Mouse (Mus musculus): ENCODE data around the gene Shisa6.
A peak's percentile ranks its signal among the peaks of the same experiment; 100 is the strongest.

Shisa6 gene

DNA sequence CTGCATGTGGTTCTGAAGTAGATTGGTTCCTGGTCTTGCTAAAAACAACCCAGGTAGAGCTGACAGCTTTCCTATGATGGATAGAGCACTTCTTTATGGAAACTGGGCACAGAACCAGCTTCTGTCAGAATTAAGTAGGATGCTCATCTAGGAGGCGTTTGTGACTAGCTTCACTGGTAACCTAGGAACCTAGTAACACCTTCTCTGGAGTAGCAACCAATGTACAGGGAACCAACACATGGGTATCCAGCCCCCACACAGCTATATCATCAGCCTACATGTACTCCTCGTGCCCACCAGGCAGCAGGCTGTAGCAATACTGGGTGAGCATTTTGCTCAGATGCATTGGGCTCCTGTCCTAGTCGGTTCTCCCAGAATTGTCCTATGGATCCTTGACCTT lies 307.3 kb downstream of the Shisa6 start:
- DNase-seq = no peak

DNA sequence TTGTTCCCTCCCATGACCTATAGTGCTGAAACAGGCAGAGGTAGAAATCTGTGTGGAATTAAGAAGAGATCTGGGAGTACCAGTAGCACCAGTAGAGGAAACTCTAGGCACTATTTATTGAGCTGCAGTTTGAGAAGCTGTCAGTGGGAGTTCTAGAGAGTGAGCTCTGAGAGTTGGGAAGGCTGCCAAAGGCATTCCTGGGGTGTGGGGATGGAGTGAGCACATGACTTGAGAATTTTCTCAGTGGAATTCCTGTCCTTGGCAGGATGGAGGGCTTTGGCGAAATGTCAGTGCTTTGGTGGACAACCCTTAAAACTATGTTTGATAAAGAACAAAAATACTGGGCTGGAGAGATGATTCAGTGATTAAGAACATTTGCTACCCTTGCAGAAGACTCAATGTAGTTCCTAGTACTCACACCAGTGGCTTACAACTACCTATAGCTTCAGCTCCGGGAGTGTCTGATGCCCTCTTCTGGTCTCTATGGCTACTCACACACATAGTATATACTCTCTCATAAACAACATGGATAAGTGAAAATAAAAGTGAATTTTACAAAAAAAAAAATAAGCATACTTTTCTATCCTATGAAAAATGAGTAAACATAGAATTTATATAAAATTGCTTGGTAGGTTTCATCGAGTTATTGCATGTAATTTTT lies 337.0 kb downstream of the Shisa6 start:
- DNase-seq = no peak

DNA sequence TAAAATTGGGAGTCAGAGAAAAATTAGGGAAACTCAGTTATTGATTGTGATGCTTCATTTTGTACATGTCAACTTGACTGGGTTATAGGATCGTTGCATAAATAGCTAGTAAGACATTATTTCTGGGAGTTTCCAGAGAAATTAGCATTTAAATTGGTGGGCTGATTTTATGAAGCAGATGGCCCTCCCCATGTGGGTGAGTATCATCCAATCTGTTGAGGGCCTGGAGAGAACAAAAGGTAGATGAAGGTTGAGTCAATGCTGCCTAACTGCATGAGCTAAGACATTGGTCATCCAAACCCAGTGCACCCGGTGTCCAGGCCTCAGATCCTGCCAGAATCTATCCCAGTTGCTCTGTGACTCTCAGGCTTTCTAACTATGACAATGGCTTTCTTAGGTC lies 337.6 kb downstream of the Shisa6 start:
- DNase-seq = no peak

DNA sequence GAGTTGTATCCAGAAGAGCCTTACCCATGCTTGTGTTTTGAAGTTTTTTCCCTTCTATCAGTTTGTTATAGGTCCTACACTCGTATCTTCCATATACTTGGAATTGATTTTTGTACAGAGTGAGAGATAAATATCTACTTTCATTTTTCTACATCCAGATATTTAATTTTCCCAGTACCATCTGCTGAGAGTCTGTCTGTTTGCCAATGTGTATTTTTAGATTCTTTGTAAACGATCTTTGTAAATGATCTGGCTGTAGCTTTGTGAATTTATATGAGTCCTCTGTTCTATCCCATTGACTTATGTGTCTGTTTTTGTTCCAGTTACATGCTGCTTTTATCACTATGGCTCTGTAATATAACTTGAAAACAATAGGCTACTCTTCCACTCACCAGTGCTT lies 348.0 kb downstream of the Shisa6 start:
- no peak for DNase-seq

DNA sequence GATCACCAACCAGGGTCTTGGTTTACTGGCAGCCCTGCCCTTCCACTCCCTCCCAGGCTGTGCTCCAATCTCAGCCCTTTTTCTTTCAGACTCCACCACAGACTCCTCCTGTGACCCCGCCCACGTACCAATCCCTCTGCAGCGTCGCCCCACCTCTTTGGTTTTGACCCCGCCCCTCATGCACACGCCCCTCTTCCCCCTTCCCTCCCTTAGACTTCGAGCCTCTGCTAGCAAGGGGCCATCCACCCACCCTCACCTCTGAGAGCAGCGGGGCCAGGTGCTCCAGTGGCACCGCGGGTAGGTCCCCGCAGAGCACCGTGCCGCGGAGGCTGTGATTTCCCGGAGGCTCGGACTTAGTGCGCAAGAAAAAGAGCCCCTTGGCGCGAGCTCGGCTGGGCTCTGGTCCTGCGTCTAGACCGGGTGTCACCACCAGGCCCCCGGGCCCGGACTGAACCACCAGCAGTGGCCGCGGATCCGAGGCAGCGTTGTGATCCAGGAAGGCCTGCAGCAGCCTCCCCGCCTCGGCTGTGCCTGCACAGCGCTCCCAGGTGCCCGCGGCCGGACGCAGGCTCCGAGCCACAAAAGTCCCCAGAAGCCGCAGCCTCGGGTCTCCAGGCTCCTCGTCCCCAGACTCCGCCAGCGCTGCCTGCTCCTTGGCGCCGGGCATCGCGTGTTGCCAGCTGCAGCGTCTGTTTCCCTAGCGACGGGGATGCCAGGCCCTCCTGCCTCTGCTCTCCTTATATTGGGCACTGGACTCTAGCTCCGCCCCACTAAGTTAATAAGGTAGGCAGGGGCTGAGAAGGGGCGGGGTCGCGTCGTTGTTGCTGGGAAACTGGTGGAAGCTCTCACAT lies 357.7 kb downstream of the Shisa6 start, which contains the start of gene Dnah9:
Dnah9 (minus strand) TSS at position 751 of the 851 bp plus-strand sequence.
- peak; percentile 3 for DNase-seq

DNA sequence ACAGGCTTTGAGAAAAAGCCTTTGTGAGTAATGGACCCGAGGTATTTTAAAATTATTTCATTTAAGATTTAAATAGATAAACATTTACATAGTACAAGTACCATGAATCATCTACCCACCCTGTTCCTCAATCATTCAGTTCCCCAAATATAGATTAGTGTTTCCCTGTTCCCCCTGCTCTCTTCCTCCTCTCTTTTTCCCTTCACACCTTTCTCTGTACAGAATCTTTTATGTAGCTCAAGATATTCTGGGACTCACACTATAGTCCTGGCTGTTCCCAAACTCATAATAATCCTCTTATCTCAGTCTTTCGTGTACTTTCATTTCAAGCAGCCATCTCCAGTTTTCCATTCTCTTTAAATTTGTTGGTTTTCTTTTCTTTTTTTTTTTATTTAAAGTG lies 361.7 kb downstream of the Shisa6 start:
- DNase-seq = no peak

Measured in thymus, postnatal 14 days (tissue).